Mouse (Mus musculus): Measurements from ENCODE around the gene Fam84b. TPM values are rescaled to one million over a fixed set of nuclear protein-coding genes. Genes with fewer than 3 reads are reported as not detected.

Gene Fam84b
- polyA plus RNA-seq, 1 experiment from 2014 or later: 26.2 TPM

GRCm38 (mm10) chr15:60823620-60823869, 30.0 kb downstream of the Fam84b start:
- peak overlapping the region; percentile 86 for H3K27ac ChIP-seq (ENCODE audit: low read depth)
- ATAC-seq (replicated peaks; ENCODE audit: low FRiP score, low TSS enrichment, low read depth) (no peak), DNase-seq (ENCODE audit: low spot score) (no peak)
- peak overlapping the region; percentile 100 for H3K4me2 ChIP-seq (ENCODE audit: low read length)
- peaks cover 5% of the 10 kb centered on the region; the same call in 1 of the 2 replicates for H3K4me1 ChIP-seq (replicated peaks; ENCODE audit: control insufficient read depth, insufficient read depth, low read length)
- no peaks in the 10 kb centered on the region; the same call in 1 of the 2 replicates for H3K36me3 ChIP-seq (ENCODE audit: control insufficient read depth, insufficient read depth, low read length)
- H3K9ac ChIP-seq (ENCODE audit: low read length): peak overlapping the region; percentile 78
- H3K9me3 ChIP-seq (ENCODE audit: control insufficient read depth, low read length): no peaks in the 10 kb centered on the region
- no peaks in the 10 kb centered on the region for H3K27me3 ChIP-seq (replicated peaks; ENCODE audit: control insufficient read depth, insufficient read depth, low read length)
- H3K4me3 ChIP-seq (ENCODE audit: low read depth, low read length): peak overlapping the region; percentile 70
- under 1% methylated on average over 24 of the region's 24 CpGs for WGBS

GRCm38 (mm10) chr15:60822803-60823619, 30.6 kb downstream of the Fam84b start:
- Histone ChIP-seq H3K4me1 (replicated peaks; ENCODE audit: control insufficient read depth, insufficient read depth, low read length) (peaks cover 5% of the 10 kb centered on the region; the same call in 1 of the 2 replicates), H3K36me3 (ENCODE audit: control insufficient read depth, insufficient read depth, low read length) (no peaks in the 10 kb centered on the region; the same call in 1 of the 2 replicates), H3K27me3 (replicated peaks; ENCODE audit: control insufficient read depth, insufficient read depth, low read length) (no peaks in the 10 kb centered on the region), H3K4me2 (ENCODE audit: low read length) (peak overlapping the region; percentile 100), H3K4me3 (ENCODE audit: low read depth, low read length) (peak overlapping the region; percentile 70), H3K9me3 (ENCODE audit: control insufficient read depth, low read length) (no peaks in the 10 kb centered on the region), H3K9ac (ENCODE audit: low read length) (peak overlapping the region; percentile 78), H3K27ac (ENCODE audit: low read depth) (peak overlapping the region; percentile 86)
- ATAC-seq (replicated peaks; ENCODE audit: low FRiP score, low TSS enrichment, low read depth) (peak; percentile 57), DNase-seq (ENCODE audit: low spot score) (peak; percentile 91)
- WGBS: under 1% methylated on average over 68 of the region's 68 CpGs

- peak overlapping the region; percentile 100 for H3K4me2 ChIP-seq (ENCODE audit: low read length)
- H3K4me1 ChIP-seq (replicated peaks; ENCODE audit: control insufficient read depth, insufficient read depth, low read length): peaks cover 5% of the 10 kb centered on the region; the same call in 1 of the 2 replicates
- peak overlapping the region; percentile 78 for H3K9ac ChIP-seq (ENCODE audit: low read length)
- DNase-seq (ENCODE audit: low spot score) (peak; percentile 79), ATAC-seq (replicated peaks; ENCODE audit: low FRiP score, low TSS enrichment, low read depth) (peak; percentile 16; the same call in 1 of the 2 replicates)
- H3K9me3 ChIP-seq (ENCODE audit: control insufficient read depth, low read length): no peaks in the 10 kb centered on the region
- no peaks in the 10 kb centered on the region for H3K27me3 ChIP-seq (replicated peaks; ENCODE audit: control insufficient read depth, insufficient read depth, low read length)
- WGBS: 6% methylated on average over 10 of the region's 10 CpGs
- H3K36me3 ChIP-seq (ENCODE audit: control insufficient read depth, insufficient read depth, low read length): no peaks in the 10 kb centered on the region; the same call in 1 of the 2 replicates
- H3K27ac ChIP-seq (ENCODE audit: low read depth): peak overlapping the region; percentile 86
- H3K4me3 ChIP-seq (ENCODE audit: low read depth, low read length): peak overlapping the region; percentile 70
These were observed 31.3 kb downstream of the Fam84b start for GRCm38 (mm10) chr15:60822101-60822802.

GRCm38 (mm10) chr15:60818500-60818899, 35.1 kb downstream of the Fam84b start:
- no peak overlapping the region for H3K9ac ChIP-seq (ENCODE audit: low read length)
- H3K4me1 ChIP-seq (replicated peaks; ENCODE audit: control insufficient read depth, insufficient read depth, low read length): peaks cover 5% of the 10 kb centered on the region; the same call in 1 of the 2 replicates
- 94% methylated on average over 1 of the region's 1 CpGs for WGBS
- H3K27ac ChIP-seq (ENCODE audit: low read depth): no peak overlapping the region
- no peaks in the 10 kb centered on the region for H3K27me3 ChIP-seq (replicated peaks; ENCODE audit: control insufficient read depth, insufficient read depth, low read length)
- no peak for DNase-seq (ENCODE audit: low spot score)
- ATAC-seq (replicated peaks; ENCODE audit: low FRiP score, low TSS enrichment, low read depth): no peak
- H3K36me3 ChIP-seq (ENCODE audit: control insufficient read depth, insufficient read depth, low read length): no peaks in the 10 kb centered on the region; the same call in 1 of the 2 replicates
- H3K9me3 ChIP-seq (ENCODE audit: control insufficient read depth, low read length): no peaks in the 10 kb centered on the region
- no peak overlapping the region for H3K4me2 ChIP-seq (ENCODE audit: low read length)
- no peak overlapping the region for H3K4me3 ChIP-seq (ENCODE audit: low read depth, low read length)

GRCm38 (mm10) chr15:60816478-60816877, 37.1 kb downstream of the Fam84b start:
- no peak overlapping the region for H3K4me3 ChIP-seq (ENCODE audit: low read depth, low read length)
- no peak overlapping the region for H3K4me2 ChIP-seq (ENCODE audit: low read length)
- no peaks in the 10 kb centered on the region; the same call in 1 of the 2 replicates for H3K36me3 ChIP-seq (ENCODE audit: control insufficient read depth, insufficient read depth, low read length)
- H3K27ac ChIP-seq (ENCODE audit: low read depth): no peak overlapping the region
- no peak for DNase-seq (ENCODE audit: low spot score)
- 66% methylated on average over 1 of the region's 1 CpGs for WGBS
- no peaks in the 10 kb centered on the region for H3K27me3 ChIP-seq (replicated peaks; ENCODE audit: control insufficient read depth, insufficient read depth, low read length)
- H3K9me3 ChIP-seq (ENCODE audit: control insufficient read depth, low read length): no peaks in the 10 kb centered on the region
- H3K9ac ChIP-seq (ENCODE audit: low read length): no peak overlapping the region
- ATAC-seq (replicated peaks; ENCODE audit: low FRiP score, low TSS enrichment, low read depth): no peak
- H3K4me1 ChIP-seq (replicated peaks; ENCODE audit: control insufficient read depth, insufficient read depth, low read length): no peaks in the 10 kb centered on the region; the same call in 1 of the 2 replicates

GRCm38 (mm10) chr15:60814542-60814941, 39.0 kb downstream of the Fam84b start:
- Histone ChIP-seq H3K27me3 (replicated peaks; ENCODE audit: control insufficient read depth, insufficient read depth, low read length) (no peaks in the 10 kb centered on the region), H3K4me1 (replicated peaks; ENCODE audit: control insufficient read depth, insufficient read depth, low read length) (no peaks in the 10 kb centered on the region), H3K27ac (ENCODE audit: low read depth) (no peak overlapping the region), H3K4me2 (ENCODE audit: low read length) (no peak overlapping the region), H3K9me3 (ENCODE audit: control insufficient read depth, low read length) (no peaks in the 10 kb centered on the region), H3K4me3 (ENCODE audit: low read depth, low read length) (no peak overlapping the region), H3K36me3 (ENCODE audit: control insufficient read depth, insufficient read depth, low read length) (no peaks in the 10 kb centered on the region), H3K9ac (ENCODE audit: low read length) (no peak overlapping the region)
- WGBS: 64% methylated on average over 3 of the region's 3 CpGs
- no peak for DNase-seq (ENCODE audit: low spot score)
- ATAC-seq (replicated peaks; ENCODE audit: low FRiP score, low TSS enrichment, low read depth): no peak

GRCm38 (mm10) chr15:60793041-60793673, 60.4 kb downstream of the Fam84b start:
- no peak overlapping the region for H3K4me2 ChIP-seq (ENCODE audit: low read length)
- H3K4me1 ChIP-seq (replicated peaks; ENCODE audit: control insufficient read depth, insufficient read depth, low read length): no peaks in the 10 kb centered on the region
- H3K36me3 ChIP-seq (ENCODE audit: control insufficient read depth, insufficient read depth, low read length): no peaks in the 10 kb centered on the region
- no peak overlapping the region for H3K9ac ChIP-seq (ENCODE audit: low read length)
- H3K9me3 ChIP-seq (ENCODE audit: control insufficient read depth, low read length): no peaks in the 10 kb centered on the region
- H3K27me3 ChIP-seq (replicated peaks; ENCODE audit: control insufficient read depth, insufficient read depth, low read length): no peaks in the 10 kb centered on the region
- no peak for DNase-seq (ENCODE audit: low spot score)
- no peak overlapping the region for H3K4me3 ChIP-seq (ENCODE audit: low read depth, low read length)
- no peak for ATAC-seq (replicated peaks; ENCODE audit: low FRiP score, low TSS enrichment, low read depth)
- H3K27ac ChIP-seq (ENCODE audit: low read depth): no peak overlapping the region

GRCm38 (mm10) chr15:60789084-60789483, 64.5 kb downstream of the Fam84b start:
- Histone ChIP-seq H3K27ac (ENCODE audit: low read depth) (no peak overlapping the region), H3K4me3 (ENCODE audit: low read depth, low read length) (no peak overlapping the region), H3K36me3 (ENCODE audit: control insufficient read depth, insufficient read depth, low read length) (no peaks in the 10 kb centered on the region), H3K4me1 (replicated peaks; ENCODE audit: control insufficient read depth, insufficient read depth, low read length) (no peaks in the 10 kb centered on the region), H3K4me2 (ENCODE audit: low read length) (no peak overlapping the region), H3K27me3 (replicated peaks; ENCODE audit: control insufficient read depth, insufficient read depth, low read length) (no peaks in the 10 kb centered on the region), H3K9ac (ENCODE audit: low read length) (no peak overlapping the region), H3K9me3 (ENCODE audit: control insufficient read depth, low read length) (no peaks in the 10 kb centered on the region)
- no peak for ATAC-seq (replicated peaks; ENCODE audit: low FRiP score, low TSS enrichment, low read depth)
- 71% methylated on average over 1 of the region's 1 CpGs for WGBS
- DNase-seq (ENCODE audit: low spot score): no peak
